Mouse (Mus musculus) small intestine, adult 2 months (tissue): ENCODE data around the gene Pds5a. TPM values are rescaled to one million over a fixed set of nuclear protein-coding genes. Genes with fewer than 3 reads are reported as not detected.

Experiments used
- H3K27ac ChIP-seq: fragments of 200-500 bp; 2 replicates; pipeline ENCODE4 v1.5.1; 2012; ENCODE audit warnings: low read depth, low read length, control low read depth, inconsistent platforms; ENCODE audit not compliant: insufficient read depth
- H3K27me3 ChIP-seq: fragments of 200-500 bp; 2 replicates; pipeline ENCODE4 v1.6.1; 2012; ENCODE audit warnings: mild to moderate bottlenecking, moderate library complexity, low read length, inconsistent platforms; ENCODE audit not compliant: control insufficient read depth, insufficient read depth
- H3K36me3 ChIP-seq: fragments of 200-500 bp; 2 replicates; pipeline ENCODE4 v1.6.1; 2012; ENCODE audit warnings: mild to moderate bottlenecking, low read length, control low read depth, inconsistent platforms; ENCODE audit not compliant: control insufficient read depth, insufficient read depth
- H3K4me1 ChIP-seq: fragments of 200-500 bp; 2 replicates; pipeline ENCODE4 v1.6.1; 2012; ENCODE audit warnings: low read length, inconsistent platforms, mixed read lengths; ENCODE audit not compliant: control insufficient read depth, insufficient read depth, insufficient read length
- H3K4me3 ChIP-seq: fragments of 200-500 bp; 2 replicates; pipeline ENCODE4 v1.5.1; 2012; ENCODE audit warnings: low read depth, mild to moderate bottlenecking, control low read depth, inconsistent platforms, low read length, moderate library complexity
- CTCF ChIP-seq: fragments of 200-500 bp; IDR thresholded peaks from 2 replicates; pipeline ENCODE4 v1.5.1; 2012; ENCODE audit warnings: low read depth, mild to moderate bottlenecking, control low read depth, inconsistent platforms, low read length, moderate library complexity, mixed read lengths; ENCODE audit not compliant: insufficient replicate concordance, insufficient read length; ENCODE audit errors: extremely low read depth
- POLR2A ChIP-seq: fragments of 200-500 bp; IDR thresholded peaks from 2 replicates; pipeline ENCODE4 v1.6.1; 2012; ENCODE audit warnings: low read depth, mild to moderate bottlenecking, control low read depth, inconsistent platforms, low read length, moderate library complexity
- WGBS: fragments of 180-500 bp; shearing (Covaris S2); methylation state at CpG from one replicate; pipeline ENCODE4 v1.1.7; 2018; 5-methylcytosine and 5-hydroxymethylcytosine counted together
- polyA plus RNA-seq: library from polyadenylated mRNA; depleted of rRNA; stranded (reverse); fragments of >200 nt; gene quantifications from 2 replicates; pipeline ENCODE4 v1.2.3, GENCODE M21; 2012; rRNA removed

The Pds5a gene
- polyA plus RNA-seq = 3.0 and 5.4 TPM in 2 replicates

GRCm38 (mm10) chr5:65697836-65698758 lies at the start of gene Pds5a:
Gene Pds5a (minus strand): TSS chr5:65698273.
- TF ChIP-seq POLR2A = peak; percentile 71; the same call in 1 of the 2 replicates
- peak; percentile 37; the same call in 1 of the 2 replicates for TF ChIP-seq CTCF
- Histone ChIP-seq H3K27me3 (no peaks in the 10 kb centered on the region), H3K4me3 (peak within 1 kb of the TSS; percentile 92), H3K36me3 (peaks cover 7% of the 10 kb centered on the region), H3K27ac (peak within 1 kb of the TSS; percentile 88), H3K4me1 (peaks cover 5% of the 10 kb centered on the region; the same call in 1 of the 2 replicates)
- WGBS = 3% methylated on average over 139 of the region's 140 CpGs

GRCm38 (mm10) chr5:65746908-65747307 lies 48.8 kb upstream of the Pds5a start:
- Histone ChIP-seq H3K27ac (no peak overlapping the region), H3K27me3 (no peaks in the 10 kb centered on the region), H3K4me1 (peaks cover under 1% of the 10 kb centered on the region; the same call in 1 of the 2 replicates), H3K36me3 (no peaks in the 10 kb centered on the region), H3K4me3 (no peak overlapping the region)
- whole genome bisulfite sequencing = 77% methylated on average over 5 of the region's 5 CpGs
- TF ChIP-seq CTCF (no peak), POLR2A (no peak)

- Histone ChIP-seq H3K36me3 (no peaks in the 10 kb centered on the region), H3K27me3 (no peaks in the 10 kb centered on the region), H3K4me1 (no peaks in the 10 kb centered on the region), H3K27ac (no peak overlapping the region), H3K4me3 (no peak overlapping the region)
- 82% methylated on average over 3 of the region's 3 CpGs for WGBS
- TF ChIP-seq CTCF (no peak), POLR2A (no peak)
Observed at GRCm38 (mm10) chr5:65739366-65739765, 41.3 kb upstream of the Pds5a start.

- no peaks in the 10 kb centered on the region for H3K27me3 ChIP-seq
- no peak overlapping the region for H3K27ac ChIP-seq
- WGBS = 52% methylated on average over 2 of the region's 2 CpGs
- TF ChIP-seq POLR2A (no peak), CTCF (no peak)
- no peaks in the 10 kb centered on the region for H3K4me1 ChIP-seq
- no peak overlapping the region for H3K4me3 ChIP-seq
- H3K36me3 ChIP-seq = no peaks in the 10 kb centered on the region
Observed at GRCm38 (mm10) chr5:65735601-65736000, 37.5 kb upstream of the Pds5a start.

- TF ChIP-seq CTCF = no peak
- no peak for TF ChIP-seq POLR2A
- no peak overlapping the region for H3K4me3 ChIP-seq
- no peak overlapping the region for H3K27ac ChIP-seq
- no peaks in the 10 kb centered on the region for H3K27me3 ChIP-seq
- no peaks in the 10 kb centered on the region for H3K36me3 ChIP-seq
- 47% methylated on average over 9 of the region's 9 CpGs for WGBS
- peaks cover 5% of the 10 kb centered on the region; the same call in 1 of the 2 replicates for H3K4me1 ChIP-seq
Observed at GRCm38 (mm10) chr5:65731173-65732007, 33.3 kb upstream of the Pds5a start.

- peaks cover 13% of the 10 kb centered on the region for H3K4me1 ChIP-seq
- H3K4me3 ChIP-seq = peak overlapping the region; percentile 70
- H3K27ac ChIP-seq = peak overlapping the region; percentile 86
- H3K36me3 ChIP-seq = no peaks in the 10 kb centered on the region
- no peak for TF ChIP-seq CTCF
- TF ChIP-seq POLR2A = 0 out of 2 replicates have a peak, but pooled peaks have one; percentile 11
- WGBS = under 1% methylated on average over 23 of the region's 23 CpGs
- H3K27me3 ChIP-seq = no peaks in the 10 kb centered on the region
Observed at GRCm38 (mm10) chr5:65724311-65725054, 26.4 kb upstream of the Pds5a start.
